Mouse (Mus musculus) adrenal gland, adult 8-10 months (tissue): ENCODE measurements around the gene Evx2. TPM values are rescaled to one million over a fixed set of nuclear protein-coding genes. Genes with fewer than 3 reads are reported as not detected.

ENCODE experiments used
- DNase-seq: peaks from one replicate; pipeline ENCODE4 v3.0.0; 2022
- total RNA-seq, 4 experiments: library from RNA; stranded (reverse); gene quantifications; 2 replicates each; pipeline ENCODE4 v1.2.4; 2022

The Evx2 gene
- total RNA-seq, 4 experiments from 2014 or later, result not detected

- DNase-seq, result no peak
Measured at GRCm38 (mm10) chr2:74695383-74695782, 36.0 kb upstream of the Evx2 start.

DNA sequence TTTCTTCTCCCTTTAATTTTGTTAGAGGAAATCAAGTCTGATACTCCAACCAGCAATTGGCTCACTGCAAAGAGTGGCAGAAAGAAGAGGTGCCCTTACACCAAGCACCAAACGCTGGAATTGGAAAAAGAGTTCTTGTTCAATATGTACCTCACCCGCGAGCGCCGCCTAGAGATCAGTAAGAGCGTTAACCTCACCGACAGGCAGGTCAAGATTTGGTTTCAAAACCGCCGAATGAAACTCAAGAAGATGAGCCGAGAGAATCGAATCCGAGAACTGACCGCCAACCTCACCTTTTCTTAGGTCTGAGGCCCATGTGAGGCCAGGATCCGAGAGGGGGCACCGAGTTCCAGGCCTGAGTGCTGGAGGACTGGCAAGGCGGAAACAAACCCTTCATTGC, 34.7 kb upstream of the Evx2 start:
- no peak for DNase-seq

GRCm38 (mm10) chr2:74693432-74693827, 34.1 kb upstream of the Evx2 start:
- DNase-seq, result no peak

GRCm38 (mm10) chr2:74692808-74693431, 33.6 kb upstream of the Evx2 start:
- DNase-seq, result no peak

DNA sequence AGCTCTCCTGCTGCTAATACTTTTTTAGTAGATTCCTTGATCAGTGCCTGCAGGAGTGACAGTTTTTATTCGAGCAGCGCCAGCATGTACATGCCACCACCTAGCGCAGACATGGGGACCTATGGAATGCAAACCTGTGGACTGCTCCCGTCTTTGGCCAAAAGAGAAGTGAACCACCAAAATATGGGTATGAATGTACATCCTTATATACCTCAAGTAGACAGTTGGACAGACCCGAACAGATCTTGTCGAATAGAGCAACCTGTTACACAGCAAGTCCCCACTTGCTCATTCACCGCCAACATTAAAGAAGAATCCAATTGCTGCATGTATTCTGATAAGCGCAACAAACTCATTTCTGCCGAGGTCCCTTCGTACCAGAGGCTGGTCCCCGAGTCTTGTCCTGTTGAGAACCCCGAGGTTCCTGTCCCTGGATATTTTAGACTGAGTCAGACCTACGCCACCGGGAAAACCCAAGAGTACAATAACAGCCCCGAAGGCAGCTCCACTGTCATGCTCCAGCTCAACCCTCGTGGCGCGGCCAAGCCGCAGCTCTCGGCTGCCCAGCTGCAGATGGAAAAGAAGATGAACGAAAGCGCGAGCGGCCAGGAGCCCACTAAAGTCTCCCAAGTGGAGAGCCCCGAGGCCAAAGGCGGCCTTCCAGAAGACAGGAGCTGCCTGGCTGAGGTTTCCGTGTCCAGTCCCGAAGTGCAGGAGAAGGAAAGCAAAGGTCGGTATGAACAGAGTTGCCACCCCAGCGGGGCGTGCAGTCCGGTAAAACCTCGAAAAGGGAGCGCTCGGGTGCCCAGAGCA, 32.8 kb upstream of the Evx2 start:
- no peak for DNase-seq

GRCm38 (mm10) chr2:74691022-74691951, 31.9 kb upstream of the Evx2 start, which contains the start of gene Hoxd10:
Hoxd10 (plus strand) TSS chr2:74691924.
- peak; percentile 55 for DNase-seq

GRCm38 (mm10) chr2:74690338-74690716, 31.0 kb upstream of the Evx2 start:
- DNase-seq, result no peak

DNA sequence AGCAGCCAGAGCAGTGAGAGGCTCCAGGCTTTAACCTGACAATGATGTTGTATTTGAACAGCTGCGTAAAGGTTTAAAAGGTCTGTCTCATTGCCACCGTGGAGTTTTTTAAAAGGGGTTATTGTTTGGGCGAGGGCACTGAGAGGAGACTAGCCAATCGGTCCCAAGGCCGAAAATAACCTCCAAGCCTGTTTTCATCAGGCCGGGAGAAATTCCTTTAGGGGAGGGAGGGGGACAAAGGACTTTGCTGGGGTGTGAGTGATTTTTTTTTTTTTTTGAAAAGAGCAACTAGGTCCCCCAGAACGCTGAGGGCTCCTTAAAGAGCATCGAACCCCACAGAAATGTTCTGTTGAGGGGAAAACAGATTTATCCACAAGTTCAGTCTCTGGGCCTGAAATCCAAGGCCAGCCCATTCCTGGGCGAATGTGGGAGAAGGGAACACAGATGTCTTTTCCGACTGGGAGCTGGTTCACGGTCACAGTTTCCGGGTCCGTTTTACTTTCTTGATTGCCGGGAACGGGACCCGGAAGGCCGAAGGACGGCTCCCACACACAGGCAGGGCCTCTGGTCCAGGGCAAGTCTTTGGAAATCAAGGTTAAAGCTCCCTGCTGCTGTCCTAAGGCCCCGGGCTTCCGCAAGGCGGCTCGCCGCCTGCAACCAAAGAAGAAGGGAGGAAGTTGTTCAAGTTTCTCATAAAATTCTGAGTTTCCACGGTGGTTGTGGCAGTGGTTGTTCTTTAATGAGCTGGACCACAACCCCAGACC, 30.4 kb upstream of the Evx2 start:
- DNase-seq, result no peak

- DNase-seq, result no peak
Measured at GRCm38 (mm10) chr2:74688795-74689573, 29.6 kb upstream of the Evx2 start.

DNA sequence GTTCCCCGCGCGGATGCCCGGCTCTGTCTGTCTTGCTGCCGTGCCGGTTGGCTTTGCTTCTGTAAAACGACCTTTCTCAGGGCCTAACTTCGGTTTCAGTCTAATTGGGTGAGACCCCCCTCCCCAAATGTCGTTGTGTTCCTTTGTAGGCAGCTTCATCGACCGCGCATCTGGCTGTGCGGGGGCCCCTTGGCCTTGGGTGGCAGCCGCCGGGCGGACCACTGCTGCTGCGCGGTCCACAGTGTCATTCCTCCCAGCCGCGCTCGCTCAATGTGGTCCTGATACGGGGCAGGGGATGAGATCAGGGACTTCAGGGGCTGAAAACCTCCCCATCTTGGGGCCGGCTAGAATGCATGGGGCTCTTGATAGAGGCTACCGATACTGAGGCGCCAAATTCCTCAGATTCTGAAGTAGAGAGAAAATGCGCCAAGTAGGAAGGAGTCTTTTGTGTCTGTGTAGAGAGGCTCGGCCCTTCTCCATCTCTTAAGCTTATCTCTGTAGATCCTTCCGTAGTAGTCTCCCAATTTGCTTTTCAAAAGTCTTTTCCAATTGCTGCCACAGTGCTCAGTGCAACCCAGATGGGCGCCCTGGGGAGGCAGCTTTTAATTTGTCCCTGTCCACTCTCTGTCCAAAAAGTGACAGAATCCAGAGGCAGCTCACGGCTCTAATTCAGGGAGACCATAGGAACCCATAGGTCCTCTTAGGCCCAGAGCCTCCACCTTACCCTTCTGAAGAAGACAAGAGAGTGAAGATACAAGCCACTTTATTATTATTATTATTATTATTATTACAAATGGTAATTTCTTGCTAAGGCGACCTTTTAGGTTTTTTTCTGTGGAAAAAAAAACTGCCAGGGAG, 28.6 kb upstream of the Evx2 start:
- DNase-seq, result no peak

DNA sequence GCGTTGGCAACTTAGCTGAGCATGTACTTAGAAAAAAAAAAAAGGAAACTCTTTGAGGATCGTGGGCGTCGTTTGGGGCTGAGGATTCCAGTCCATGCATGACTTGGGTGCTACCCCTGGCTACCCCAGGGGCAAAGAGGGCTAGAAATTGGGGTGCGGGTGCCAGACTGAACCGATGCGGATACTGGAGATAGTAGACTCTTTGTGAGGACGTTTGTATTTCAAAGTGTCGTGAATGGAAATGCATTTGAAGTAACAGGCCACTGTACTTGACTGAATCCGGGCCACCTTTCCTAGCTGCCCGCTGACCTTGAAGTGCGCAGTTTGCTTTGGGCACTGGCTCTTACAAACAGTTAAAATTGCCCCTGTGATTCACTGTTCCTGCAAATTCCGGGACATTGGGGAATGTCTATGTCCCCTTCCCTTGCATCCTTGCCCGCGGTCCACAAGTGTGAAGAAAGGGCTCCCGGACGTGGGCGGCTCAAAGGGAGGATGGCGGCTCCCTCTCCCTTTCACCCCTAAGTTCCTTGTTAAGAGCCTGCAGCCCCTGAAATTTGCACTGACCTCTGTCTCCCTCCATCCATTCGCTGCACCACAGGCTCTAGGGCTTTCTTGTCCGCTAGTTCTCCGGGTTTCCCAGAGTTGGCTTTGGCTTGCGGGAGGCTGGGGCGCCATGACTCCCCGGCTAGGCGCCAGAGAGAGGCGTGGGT, 27.8 kb upstream of the Evx2 start:
- no peak for DNase-seq

DNA sequence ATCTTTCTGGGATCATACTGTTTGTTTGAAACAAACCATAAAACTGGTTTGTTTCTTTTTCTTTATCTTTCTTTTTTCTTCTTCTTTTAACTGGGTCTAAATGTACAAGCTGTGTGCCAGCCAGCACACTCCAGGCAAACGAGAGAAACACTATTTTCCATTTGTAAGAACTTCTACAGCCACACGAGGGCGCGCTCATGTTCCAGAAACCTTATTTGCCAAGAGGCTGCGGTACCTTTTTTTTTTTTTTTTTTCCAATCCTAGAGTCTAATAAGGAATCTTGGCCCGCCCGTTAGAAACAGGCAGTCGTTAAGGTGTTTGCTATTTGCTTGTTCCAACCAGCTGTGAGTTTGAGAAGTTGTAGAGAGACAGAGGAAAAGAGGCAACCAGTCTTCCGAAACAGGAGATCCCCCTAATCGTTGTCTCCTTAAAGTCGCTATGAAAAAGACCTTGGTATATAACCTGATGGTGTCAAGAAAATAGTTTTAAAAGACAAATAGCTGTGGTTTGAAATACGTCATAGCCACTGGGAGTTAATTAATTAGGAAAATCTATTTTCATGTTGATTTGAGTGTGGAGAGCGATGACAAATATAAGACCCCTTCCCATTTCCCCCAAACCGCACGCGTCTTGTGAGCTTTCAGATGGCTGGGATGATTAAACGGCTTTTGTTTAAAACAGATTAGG, 27.1 kb upstream of the Evx2 start:
- no peak for DNase-seq

GRCm38 (mm10) chr2:74685059-74685603, 25.8 kb upstream of the Evx2 start:
- DNase-seq, result no peak

DNA sequence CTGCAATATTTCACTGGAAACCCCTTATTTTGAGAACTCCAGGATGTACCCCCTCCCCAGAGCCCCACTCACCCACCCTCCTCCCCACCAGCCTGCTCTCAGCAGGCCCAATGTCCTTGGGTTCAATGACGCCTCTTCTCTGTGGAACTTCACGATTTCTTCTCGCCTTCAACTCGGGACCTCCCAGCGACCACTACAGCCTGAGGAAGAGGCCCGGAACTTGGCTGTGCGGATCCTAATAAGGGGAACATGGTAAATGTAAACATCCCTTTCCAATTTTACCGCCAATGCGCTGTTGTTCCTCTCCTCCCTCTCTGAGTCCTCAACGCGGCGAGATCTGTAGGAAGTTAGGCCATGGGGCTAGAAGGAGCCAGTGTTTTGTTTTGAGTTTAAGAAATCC, 24.7 kb upstream of the Evx2 start:
- DNase-seq, result no peak

DNA sequence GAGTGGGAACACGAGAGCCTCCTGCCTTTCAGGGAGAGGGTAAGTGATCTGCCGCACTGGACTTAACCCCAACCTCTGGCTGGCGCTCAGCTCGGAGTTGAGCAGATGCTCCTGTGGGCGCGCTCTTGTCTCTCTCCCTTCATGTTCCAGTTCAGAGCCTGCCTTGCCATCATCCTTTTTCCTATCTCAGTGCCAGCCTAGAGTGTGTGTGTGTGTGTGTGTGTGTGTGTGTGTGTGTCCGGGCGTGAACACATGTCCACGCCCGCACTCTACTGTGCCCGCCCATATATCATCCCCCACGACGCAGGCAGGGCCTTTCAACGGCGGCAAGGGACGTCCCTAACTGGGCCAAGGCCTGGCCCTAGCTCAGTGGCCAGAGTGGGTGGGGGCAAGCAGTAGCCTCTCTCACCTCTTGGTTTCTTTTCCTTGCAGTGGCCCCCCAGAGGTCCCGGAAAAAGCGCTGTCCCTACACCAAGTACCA, 24.2 kb upstream of the Evx2 start:
- no peak for DNase-seq

GRCm38 (mm10) chr2:74682796-74683195, 23.4 kb upstream of the Evx2 start:
- no peak for DNase-seq

GRCm38 (mm10) chr2:74681594-74682531, 22.5 kb upstream of the Evx2 start:
- DNase-seq, result no peak
